Mouse (Mus musculus) layer of hippocampus, adult 11-12 months (tissue): ENCODE data around the gene Styx.

Experiments used
- DNase-seq: peaks from one replicate; pipeline ENCODE4 v3.0.0; 2022; ENCODE audit warnings: low spot score

The Styx gene

GRCm38 (mm10) chr14:45469446-45469845, 118.6 kb downstream of the Styx start:
- DNase-seq, result no peak
